Mouse (Mus musculus) regulatory T cell (primary cell): ENCODE data around the gene Dnase1l2.

Experiments
- in situ Hi-C: fragments of 300-600 bp; cut with MboI, MseI; formaldehyde crosslinking; loops from one replicate; pipeline ENCODE4 v1.15.1; 2025; ENCODE audit warnings: high pct_unique_total_duplicates

Gene Dnase1l2

GRCm38 (mm10) chr17:24442632-24443155 is at the start of gene Dnase1l2:
Gene Dnase1l2, minus strand, starts transcription at chr17:24443105.
- in situ Hi-C loops = loop anchor here (5.0 kb wide), 1 partner anchor 55 kb away; no protein-coding TSS in a partner anchor

GRCm38 (mm10) chr17:24490399-24490798 is 47.5 kb upstream of the Dnase1l2 start:
- in situ Hi-C loops = no loop called here

GRCm38 (mm10) chr17:24489265-24490030 is 46.5 kb upstream of the Dnase1l2 start:
- in situ Hi-C loops = no loop called here

GRCm38 (mm10) chr17:24488662-24489264 is 45.9 kb upstream of the Dnase1l2 start:
- in situ Hi-C loops = no loop called here

- in situ Hi-C loops = no loop called here
These were observed 45.3 kb upstream of the Dnase1l2 start, which contains the start of gene Caskin1 for GRCm38 (mm10) chr17:24488186-24488661. Gene Caskin1, plus strand, starts transcription at chr17:24488601.

- in situ Hi-C loops = no loop called here
These were observed 42.4 kb upstream of the Dnase1l2 start for GRCm38 (mm10) chr17:24485090-24485860.

- in situ Hi-C loops = no loop called here
These were observed 40.6 kb upstream of the Dnase1l2 start for GRCm38 (mm10) chr17:24483495-24483894.

GRCm38 (mm10) chr17:24481027-24481815 is 38.3 kb upstream of the Dnase1l2 start:
- in situ Hi-C loops = no loop called here

GRCm38 (mm10) chr17:24480201-24480826 is 37.4 kb upstream of the Dnase1l2 start:
- in situ Hi-C loops = no loop called here

- in situ Hi-C loops = no loop called here
These were observed 36.5 kb upstream of the Dnase1l2 start for GRCm38 (mm10) chr17:24479431-24479830.

GRCm38 (mm10) chr17:24478663-24479380 is 35.9 kb upstream of the Dnase1l2 start, which contains the start of gene Mlst8:
Gene Mlst8, minus strand, starts transcription at chr17:24479078.
- in situ Hi-C loops = no loop called here

GRCm38 (mm10) chr17:24477985-24478600 is 35.2 kb upstream of the Dnase1l2 start:
- in situ Hi-C loops = no loop called here

- in situ Hi-C loops = no loop called here
These were observed 34.4 kb upstream of the Dnase1l2 start for GRCm38 (mm10) chr17:24477053-24477984.

GRCm38 (mm10) chr17:24476022-24476776 is 33.3 kb upstream of the Dnase1l2 start:
- in situ Hi-C loops = no loop called here

GRCm38 (mm10) chr17:24475586-24475985 is 32.7 kb upstream of the Dnase1l2 start:
- in situ Hi-C loops = no loop called here

GRCm38 (mm10) chr17:24474557-24474956 is 31.7 kb upstream of the Dnase1l2 start:
- in situ Hi-C loops = no loop called here

- in situ Hi-C loops = no loop called here
These were observed 30.8 kb upstream of the Dnase1l2 start, which contains the start of gene Bricd5 for GRCm38 (mm10) chr17:24473612-24474275. Gene Bricd5, plus strand, starts transcription at chr17:24473884.
